Mouse (Mus musculus): Measurements from ENCODE around the gene Mdm2. TPM values are rescaled to one million over a fixed set of nuclear protein-coding genes. Genes with fewer than 3 reads are reported as not detected.

Gene Mdm2
- total RNA-seq, 2 experiments from 2014 or later, result 53.5 to 56.2 TPM

DNA sequence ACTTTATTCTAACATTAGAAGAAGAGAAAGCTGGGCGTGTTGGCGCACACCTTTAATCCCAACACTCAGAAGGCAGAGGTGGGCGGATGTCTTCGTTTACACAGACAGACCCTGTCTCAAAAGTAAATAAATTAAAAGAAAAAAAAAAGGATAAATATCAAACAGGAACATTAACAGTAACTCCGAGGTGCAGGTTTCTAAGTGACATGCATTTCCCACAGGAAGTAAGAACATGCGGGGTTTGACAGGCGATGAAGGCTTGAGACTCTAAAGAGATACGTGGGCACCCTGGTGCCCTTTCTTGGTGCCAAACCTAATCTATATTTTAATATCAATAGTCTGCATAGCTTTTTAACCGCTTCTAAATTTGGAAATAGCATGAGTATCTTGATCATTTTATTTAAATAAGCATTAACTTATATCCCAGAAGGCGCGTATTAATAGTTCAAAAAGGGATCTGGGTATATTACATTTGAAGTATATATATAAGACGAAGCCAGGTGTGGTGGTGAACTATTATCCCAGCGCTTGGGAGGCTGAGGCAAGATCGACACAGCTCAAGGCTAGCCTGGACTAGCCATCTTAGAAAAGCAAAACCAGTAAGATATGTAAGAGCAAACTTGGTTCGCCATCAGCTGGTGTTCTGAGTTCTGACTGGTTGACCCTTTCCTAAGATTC lies 25.2 kb downstream of the Mdm2 start:
- DNase-seq (ENCODE audit: low spot score in 2 of 2), result no peak

DNA sequence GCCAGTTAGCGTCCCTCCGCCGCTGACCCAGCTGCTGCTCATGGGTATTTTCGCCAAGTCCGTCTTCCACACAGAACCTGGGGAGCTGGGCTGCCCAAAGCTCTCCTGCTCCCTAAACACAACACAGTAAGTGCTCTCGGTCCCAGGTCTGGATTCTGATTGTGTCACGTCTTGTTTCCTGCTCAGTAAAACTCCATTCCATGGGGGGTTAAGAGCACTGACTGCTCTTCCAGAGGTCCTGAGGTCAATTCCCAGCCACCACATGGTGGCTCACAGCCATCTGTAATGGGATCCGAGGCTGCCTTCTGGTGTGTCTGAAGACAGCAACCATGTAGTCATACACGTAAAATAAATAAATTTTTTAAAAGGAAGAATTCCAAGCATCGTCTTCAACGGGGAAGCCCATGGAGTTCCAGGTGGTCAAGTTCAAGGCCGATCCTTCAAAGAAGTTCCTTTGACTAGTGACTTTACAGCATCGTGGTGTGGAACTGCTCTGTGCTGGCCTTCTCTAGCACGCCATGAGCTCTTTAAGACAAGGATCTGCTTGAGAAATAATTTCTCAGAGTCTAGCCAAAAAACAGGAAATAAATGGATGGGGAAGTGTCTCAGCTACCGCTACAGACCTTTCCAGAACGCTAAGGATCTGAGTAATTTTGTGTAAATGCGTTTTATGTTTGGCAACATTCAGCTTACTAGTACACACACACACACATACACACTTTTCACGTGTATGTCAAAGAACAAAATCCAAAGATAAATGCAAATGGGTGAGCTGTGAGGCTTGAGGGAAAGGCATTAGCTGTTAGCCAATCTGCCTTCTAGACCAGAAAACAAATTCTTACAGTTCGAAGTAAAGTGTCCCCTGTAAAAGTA lies 26.0 kb downstream of the Mdm2 start:
- DNase-seq (ENCODE audit: low spot score in 2 of 2), result no peak

DNA sequence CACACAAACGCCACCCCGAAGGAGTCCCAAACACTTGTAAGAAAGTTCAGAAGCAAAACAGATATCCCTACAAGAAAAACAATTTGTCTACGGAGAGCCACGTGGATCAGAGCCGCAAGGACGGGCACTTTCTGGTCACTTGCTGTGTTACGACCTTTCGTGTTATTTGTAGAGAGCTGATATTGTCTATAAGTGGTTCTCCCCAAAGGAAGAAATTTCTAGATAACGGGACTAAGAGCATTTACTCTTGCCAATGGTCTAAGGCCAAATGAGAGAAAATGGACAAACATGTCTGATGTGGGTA lies 26.9 kb downstream of the Mdm2 start:
- no peak for DNase-seq (ENCODE audit: low spot score in 2 of 2)

DNA sequence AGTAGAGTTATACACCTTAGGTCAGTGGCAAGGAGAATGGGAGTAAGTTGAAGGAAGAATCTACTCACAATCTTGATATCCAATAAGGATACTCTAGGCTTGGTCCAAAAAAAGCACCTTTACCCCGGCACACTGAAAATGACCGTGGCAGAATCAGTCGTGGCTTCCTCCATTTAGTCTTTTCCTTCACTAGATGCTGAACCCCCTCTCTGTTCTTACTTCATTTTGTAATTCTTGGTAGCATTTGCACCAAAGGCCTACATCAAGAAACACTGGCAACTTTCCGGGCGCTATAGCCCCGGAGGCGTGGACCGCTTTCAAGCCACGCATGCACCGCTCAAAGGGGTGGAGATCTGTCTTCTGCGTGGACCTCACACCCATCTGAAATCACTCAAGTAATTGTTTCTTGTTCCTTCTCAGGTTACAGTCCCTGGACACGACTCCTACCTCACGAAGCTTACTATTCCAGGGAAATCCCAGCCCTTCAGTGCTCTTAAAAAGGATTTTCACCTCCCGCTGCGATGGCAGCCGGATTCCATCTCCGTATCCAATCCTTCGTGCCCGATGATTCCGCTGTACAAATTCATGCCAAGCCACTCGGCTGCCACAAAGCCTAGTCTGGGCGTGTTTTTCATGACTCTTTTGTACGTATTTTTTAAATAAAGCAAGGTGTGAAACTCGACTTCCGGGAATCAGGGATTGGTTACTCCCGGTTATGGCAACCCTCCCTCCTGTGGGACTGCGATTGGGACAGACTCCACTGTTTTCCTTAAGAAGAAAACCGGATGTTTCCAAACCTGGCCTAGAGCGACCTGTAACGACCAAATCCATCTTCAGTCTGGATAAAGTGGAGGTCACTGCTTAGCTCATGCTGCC lies 27.5 kb downstream of the Mdm2 start:
- DNase-seq (ENCODE audit: low spot score in 2 of 2), result no peak

DNA sequence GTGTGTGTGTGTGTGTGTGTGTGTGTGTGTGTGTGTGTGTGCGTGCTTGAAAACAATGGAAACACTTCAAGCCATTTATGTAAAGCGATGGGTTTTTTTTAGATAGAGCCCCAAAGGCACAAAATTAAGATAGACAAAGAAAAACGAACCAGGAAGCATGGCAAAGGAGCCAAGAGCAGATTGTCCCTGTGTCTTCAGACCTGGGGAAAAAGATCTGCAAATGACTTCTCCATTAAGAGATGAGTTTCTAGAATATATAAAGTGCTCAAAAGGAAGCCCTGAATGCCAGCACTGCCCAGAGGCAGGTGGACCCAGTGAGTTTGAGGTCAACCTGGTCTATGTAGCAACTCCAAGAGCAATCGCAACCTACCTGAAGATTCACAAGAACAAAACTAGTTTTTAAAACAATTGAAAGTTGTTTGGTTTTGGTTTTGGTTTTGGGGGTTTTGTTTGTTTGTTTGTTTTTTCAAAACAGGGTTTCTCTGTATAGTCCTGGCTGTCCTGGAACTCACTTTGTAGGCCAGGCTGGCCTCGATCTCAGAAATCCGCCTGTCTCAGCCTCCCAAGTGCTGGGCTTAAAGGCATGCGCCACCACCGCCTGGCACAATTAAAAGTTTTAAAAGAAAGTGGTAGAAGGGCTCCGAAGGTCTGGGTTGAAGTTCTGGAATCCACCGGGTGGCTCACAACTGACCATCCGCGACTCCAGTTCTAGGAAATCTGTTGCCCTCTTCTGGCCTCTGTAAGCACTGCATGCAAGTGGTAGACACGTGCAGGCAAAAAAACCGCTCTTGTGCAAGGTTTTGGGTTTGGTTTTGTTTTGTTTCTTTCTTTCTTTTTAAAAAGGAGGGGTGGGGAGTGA lies 28.3 kb downstream of the Mdm2 start:
- peak; percentile 35 for DNase-seq (ENCODE audit: low spot score in 2 of 2)

DNA sequence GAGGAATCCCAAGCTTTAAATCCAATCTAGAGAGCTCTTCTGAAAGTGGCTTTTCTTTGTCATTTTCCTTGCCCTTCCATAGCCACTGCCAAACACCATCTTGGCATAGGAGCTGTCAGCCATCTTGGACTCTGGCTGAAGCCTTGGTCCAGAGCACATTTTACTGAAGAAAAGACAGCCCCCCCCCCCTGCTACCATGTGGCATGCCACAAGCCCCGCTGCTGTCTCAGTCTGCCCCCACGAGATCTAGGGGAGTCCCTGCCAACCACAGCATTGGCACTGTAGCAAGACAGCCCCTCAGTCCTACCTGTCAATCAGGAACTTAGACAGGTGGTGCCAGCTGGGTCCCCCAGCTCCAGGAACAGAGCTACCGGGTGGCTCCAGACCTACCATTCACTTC lies 29.0 kb downstream of the Mdm2 start:
- no peak for DNase-seq (ENCODE audit: low spot score in 2 of 2)

DNA sequence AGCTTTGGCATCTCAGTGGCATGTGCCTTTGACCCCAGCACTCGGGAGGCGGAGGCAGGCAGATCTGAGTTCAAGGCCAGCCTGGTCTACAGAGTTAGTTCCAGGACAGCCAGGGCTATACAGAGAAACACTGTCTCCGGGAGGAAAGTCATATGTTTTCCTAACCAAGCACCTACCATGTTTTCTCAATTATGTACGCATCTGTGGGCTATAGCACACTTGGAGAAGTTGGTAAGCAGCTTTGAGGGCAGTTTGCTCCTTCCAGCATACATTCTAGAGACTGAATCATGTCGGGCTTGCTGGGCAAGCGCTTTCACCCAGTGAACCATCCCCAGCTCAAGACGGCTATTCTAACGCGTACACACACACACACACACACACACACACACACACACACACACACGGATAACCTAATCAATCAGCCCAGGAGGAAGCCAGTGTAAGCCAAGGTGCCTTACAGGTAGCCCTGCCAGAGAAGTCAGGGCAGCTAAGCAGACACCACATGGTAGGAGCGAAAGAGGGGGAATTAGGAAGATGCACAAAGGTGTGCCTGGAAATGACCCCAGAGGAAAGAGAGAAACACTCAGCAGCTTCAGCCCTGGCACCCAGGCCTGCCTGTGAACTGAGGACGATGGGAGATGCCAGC lies 29.6 kb downstream of the Mdm2 start:
- DNase-seq (ENCODE audit: low spot score in 2 of 2), result no peak

DNA sequence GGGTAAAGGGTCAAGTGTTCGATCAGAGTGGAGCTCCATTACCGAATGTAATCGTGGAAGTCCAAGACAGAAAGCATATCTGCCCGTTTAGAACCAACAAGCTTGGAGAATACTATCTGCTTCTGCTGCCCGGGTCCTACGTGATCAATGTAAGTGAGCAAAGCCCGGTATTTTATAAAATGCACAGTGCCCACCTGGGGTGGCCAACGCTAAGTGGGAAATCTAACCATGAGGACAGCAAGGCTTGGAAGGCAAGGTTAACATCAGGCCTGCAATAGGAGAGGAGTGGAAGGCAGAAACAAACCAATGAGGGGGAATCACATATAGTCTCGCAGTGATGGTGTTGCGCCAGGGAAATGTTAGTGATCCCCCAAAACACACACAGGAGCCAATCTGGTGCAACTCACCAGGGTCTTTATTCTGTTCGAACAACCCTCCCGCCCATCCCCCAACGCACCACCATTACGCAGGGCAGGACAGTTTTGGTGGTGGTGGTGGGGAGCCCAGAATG lies 30.5 kb downstream of the Mdm2 start:
- DNase-seq (ENCODE audit: low spot score in 2 of 2), result no peak

DNA sequence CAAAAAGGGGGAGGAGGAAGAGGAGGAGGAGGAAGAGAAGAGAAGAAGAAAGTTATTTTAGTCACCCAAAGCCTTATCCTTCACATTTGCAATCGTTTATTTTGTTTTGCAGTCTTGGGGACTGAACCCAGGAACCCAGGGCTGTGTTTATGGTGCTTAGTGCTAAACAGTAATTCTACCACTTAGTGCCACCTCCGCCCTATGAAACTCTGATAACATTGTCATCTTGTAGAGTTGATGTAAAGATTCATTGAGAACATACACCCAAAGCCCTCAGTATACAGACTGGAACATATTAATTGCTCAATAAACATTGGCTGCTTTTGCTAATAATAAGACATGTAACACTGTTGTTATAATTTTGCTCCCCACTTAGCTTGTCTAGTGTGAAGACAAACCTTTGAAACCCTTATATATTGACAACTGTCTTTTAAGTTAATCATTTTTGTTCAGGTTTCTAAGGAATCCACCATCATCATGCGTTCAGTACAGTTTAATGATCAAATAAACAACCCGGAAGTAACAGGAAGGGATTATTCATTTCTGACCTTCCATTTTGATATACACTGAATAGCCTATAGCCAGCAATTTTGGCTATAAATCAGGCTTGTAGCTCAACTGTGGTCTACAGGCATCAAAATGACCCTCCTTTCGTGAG lies 31.4 kb downstream of the Mdm2 start:
- no peak for DNase-seq (ENCODE audit: low spot score in 2 of 2)

DNA sequence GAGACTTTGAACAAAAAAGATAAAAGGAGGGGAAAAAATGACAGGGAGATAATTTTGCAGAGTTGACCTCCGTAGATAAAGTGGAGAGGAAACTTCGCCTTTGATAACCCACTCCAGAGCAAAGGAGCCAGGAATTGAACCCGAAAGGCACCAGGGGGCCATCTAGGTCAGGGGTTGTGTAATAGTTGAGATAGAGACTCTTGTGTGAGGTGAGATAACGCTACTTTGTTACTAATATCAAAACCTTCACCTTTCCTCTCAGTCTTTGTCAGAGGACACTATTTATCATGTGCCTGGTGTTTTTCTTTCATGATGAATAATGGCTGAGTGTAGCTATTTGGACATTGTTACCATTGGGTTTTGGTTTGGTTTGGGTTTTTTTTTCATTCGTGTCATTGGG lies 32.2 kb downstream of the Mdm2 start:
- no peak for DNase-seq (ENCODE audit: low spot score in 2 of 2)

DNA sequence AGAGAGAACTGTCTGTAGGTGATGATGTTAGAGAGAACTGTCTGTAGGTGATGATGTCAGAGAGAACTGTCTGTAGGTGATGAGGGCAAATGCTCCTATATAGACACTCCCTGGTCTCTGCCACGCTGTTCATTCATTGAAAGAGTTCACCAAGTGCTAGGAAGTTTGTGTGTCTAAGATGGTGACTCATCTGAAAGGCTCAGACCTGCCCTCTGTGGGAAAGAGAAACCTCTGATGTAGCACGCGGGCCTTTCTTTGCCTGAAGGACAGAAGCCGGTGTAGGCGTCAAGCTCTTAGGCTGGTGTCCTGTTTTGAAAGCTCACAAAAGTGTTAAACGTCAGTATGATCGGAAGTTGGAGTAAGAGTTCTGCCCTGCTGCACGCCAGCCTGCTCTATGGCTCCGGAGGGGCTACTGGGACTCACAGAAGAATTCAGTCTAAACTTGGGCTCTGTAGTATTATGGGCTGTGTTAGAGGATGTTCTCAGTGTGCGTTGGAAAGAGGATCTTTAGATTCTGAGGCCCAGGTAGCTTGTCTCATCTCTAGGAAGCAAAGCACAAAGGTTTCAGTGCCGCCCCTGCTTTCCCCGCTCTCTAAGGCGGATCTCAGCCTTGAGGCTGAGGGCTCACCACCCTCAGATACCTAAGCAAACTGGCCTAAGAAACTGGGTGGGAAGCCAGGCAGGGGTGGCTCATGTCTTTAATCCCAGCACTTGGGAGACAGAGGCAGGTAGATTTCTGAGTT lies 32.9 kb downstream of the Mdm2 start:
- DNase-seq (ENCODE audit: low spot score in 2 of 2), result no peak

DNA sequence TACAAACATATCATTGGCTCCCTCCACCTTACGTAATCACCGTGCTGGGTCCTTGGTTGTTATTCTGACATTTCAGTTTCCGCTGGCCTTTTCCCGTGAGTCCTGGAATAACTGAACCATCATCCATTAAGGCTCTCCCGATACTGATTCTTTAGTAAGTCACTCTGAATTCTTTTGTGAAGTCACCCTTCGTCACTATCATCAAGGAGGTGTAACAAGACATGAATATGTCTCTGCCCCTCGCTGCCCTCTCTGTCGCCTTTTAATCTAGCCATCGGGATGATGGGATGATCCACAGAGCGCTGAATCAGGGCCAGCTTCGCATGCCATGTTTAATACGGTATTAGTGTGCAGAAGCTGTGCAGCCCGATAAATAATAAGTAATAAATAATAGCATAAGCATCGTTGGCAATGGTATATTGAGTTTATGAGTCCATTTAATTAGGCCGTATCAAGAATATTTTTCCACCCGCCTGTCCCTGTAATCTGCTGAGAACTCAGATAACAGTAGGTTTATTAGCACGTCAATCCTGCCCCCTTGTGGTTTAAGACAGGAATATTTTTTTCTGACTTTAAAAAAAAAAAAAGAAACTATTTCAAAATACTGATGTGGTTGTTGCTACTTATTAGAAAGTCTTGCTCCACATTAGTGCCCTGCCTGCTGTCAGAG lies 33.8 kb downstream of the Mdm2 start:
- peak; percentile 21 to 38 for DNase-seq (ENCODE audit: low spot score in 2 of 2)

DNA sequence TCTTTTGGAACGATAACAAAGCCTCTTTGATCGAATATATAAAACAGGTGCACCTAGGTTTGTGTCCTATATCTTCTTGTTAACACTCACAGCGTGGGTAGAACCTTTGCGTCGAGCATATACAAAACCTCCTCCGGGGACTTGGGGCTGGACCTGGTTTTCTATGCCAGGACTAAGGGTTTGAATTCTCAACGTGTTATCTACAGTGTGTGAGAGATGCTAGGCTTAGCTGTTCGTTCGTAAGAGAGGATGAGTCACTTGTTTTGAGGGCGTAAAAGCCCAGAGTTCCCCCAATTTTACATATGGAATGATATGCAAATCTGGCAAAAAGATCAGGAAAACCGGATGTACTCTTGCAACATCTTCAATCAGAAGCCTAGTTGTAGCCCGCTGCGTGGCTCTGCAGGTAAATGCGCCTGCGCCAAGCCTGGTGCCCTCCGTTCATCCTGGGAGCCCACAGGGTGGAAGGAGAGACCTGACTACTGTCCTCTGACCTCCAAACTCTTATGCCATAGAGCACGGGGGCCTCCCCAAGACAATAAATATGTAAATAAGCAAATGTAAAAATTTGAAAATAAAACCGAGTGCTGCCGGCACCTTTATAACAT lies 34.4 kb downstream of the Mdm2 start:
- DNase-seq (ENCODE audit: low spot score in 2 of 2), result peak; percentile 62 to 63

DNA sequence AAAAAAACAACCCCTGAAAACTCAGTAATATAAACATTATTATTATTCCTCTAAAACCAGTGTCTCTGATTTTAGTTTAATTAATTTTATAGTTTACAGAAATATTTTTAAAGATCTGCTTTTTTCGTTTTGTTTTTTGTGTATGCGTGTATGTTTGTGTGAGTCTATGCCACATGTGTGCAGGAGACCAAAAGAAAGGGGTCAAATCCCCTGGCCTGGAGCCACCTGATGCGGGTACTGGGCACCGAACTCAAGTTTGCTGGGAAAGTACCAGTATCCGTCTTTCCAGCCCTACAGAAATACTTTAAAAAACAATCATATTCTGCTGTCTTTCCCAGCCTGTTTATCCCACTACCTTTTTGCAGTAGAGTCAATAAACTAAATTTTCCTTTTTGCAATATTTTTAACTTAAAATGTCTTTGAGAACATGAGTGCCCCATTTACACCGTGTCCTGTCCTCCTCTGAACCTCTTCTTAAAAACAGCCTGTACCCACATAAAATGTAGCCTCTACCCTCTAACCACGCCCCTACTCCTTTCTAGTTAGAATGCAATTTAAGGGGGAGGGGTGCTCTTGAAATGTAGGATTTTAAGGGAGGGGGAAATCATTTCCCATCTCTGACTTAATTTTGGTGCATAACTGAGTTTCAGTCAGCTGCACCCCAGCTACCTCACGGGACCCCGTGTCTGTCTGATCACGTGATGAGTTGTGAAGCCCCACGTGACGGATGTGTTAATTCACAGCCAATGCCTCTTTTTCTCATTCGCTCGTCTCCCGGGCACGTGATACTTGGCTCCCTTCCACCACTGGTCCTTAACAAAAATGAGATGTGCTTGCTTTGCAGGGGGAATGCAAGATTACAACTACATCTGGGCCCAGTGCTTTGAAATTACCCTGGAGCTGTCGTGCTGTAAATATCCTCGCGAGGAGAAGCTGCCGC lies 35.2 kb downstream of the Mdm2 start:
- peak; percentile 70 to 74 for DNase-seq (ENCODE audit: low spot score in 2 of 2)

DNA sequence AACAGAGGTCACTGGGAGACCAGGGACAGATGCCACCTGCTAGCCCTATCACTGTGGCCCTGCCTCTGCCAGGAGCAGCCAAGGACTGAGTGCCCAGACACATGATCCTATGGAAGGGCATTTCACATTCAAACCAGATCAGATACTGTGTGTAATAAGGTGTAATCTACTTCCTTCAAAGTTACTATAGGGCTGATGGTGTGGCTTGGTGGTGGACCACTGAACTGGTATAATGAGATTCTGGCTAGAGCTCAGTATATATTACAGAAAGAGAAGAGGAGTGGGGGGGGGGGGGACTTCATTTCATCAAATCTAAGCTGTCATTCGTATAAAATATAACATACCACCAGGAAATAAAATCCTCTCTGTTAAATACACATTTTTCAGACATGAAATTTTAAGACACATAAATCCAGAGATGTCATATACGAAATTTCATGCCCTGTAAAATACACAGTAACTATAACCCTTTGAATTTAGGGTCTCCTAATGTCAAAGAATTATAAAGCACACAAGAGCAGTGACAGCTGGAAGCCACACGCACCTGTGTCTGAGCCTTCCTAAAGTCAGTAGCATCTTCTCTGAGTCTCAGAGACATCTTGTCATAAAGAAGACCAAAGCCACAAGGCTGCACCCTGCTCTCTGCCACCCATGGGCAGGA lies 36.1 kb downstream of the Mdm2 start:
- no peak for DNase-seq (ENCODE audit: low spot score in 2 of 2)

DNA sequence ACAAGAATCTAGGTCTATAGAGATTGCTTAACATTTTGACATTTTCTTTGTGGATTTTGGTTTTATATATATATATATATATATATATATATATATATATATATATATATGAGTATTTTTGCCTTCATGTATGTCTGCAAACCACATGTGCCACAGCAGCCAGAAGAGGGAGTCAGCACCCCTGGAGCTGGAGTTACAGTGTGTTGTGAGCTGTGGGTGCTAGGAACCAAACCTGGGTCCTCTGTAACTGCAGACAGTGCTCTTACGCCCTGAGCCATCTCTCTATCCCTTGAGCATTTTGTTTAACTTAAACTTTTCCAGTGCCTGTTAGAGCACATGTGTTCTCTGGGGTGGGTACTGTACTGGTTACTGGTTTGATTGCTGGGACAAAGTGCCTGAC lies 36.6 kb downstream of the Mdm2 start:
- no peak for DNase-seq (ENCODE audit: low spot score in 2 of 2)
